Mouse (Mus musculus) small intestine, adult 2 months (tissue): ENCODE measurements at regions not wholly inside any gene's neighbourhood (a gene's known extent, or its start where the extent isn't known, plus 50 kb on each side); places are given as distances from the start of the nearest gene placed in this dataset.

Experiments used
- H3K27ac ChIP-seq: fragments of 200-500 bp; 2 replicates; pipeline ENCODE4 v1.5.1; 2012; ENCODE audit warnings: low read depth, low read length, control low read depth, inconsistent platforms; ENCODE audit not compliant: insufficient read depth
- H3K27me3 ChIP-seq: fragments of 200-500 bp; 2 replicates; pipeline ENCODE4 v1.6.1; 2012; ENCODE audit warnings: mild to moderate bottlenecking, moderate library complexity, low read length, inconsistent platforms; ENCODE audit not compliant: control insufficient read depth, insufficient read depth
- H3K36me3 ChIP-seq: fragments of 200-500 bp; 2 replicates; pipeline ENCODE4 v1.6.1; 2012; ENCODE audit warnings: mild to moderate bottlenecking, low read length, control low read depth, inconsistent platforms; ENCODE audit not compliant: control insufficient read depth, insufficient read depth
- H3K4me1 ChIP-seq: fragments of 200-500 bp; 2 replicates; pipeline ENCODE4 v1.6.1; 2012; ENCODE audit warnings: low read length, inconsistent platforms, mixed read lengths; ENCODE audit not compliant: control insufficient read depth, insufficient read depth, insufficient read length
- H3K4me3 ChIP-seq: fragments of 200-500 bp; 2 replicates; pipeline ENCODE4 v1.5.1; 2012; ENCODE audit warnings: low read depth, mild to moderate bottlenecking, control low read depth, inconsistent platforms, low read length, moderate library complexity
- CTCF ChIP-seq: fragments of 200-500 bp; IDR thresholded peaks from 2 replicates; pipeline ENCODE4 v1.5.1; 2012; ENCODE audit warnings: low read depth, mild to moderate bottlenecking, control low read depth, inconsistent platforms, low read length, moderate library complexity, mixed read lengths; ENCODE audit not compliant: insufficient replicate concordance, insufficient read length; ENCODE audit errors: extremely low read depth
- POLR2A ChIP-seq: fragments of 200-500 bp; IDR thresholded peaks from 2 replicates; pipeline ENCODE4 v1.6.1; 2012; ENCODE audit warnings: low read depth, mild to moderate bottlenecking, control low read depth, inconsistent platforms, low read length, moderate library complexity
- WGBS: fragments of 180-500 bp; shearing (Covaris S2); methylation state at CpG from one replicate; pipeline ENCODE4 v1.1.7; 2018; 5-methylcytosine and 5-hydroxymethylcytosine counted together

DNA sequence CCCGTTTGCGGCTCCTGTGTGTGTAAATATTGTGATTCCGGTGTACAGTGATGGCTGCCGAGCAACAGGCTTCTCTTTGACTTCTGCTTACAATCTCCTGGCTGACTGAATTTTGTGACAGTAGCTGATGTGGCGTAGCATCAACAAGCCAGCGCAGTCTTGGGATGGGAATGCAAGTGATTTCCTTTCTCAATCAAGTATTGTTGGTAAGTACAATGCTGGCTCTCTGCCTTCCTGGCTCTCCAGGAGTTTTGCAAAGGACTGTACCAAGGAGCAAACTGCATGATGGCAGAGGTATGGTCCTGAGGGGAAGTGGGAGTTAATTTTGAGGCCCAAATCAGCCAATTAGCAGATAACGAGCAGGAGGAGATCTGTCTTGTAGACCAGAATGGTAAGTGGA lies 94.4 kb upstream of the Syt6 start:
- no peak overlapping the region for H3K4me3 ChIP-seq
- TF ChIP-seq POLR2A (no peak), CTCF (no peak)
- no peaks in the 10 kb centered on the region for H3K36me3 ChIP-seq
- no peaks in the 10 kb centered on the region for H3K27me3 ChIP-seq
- WGBS, result 60% methylated on average over 7 of the region's 7 CpGs
- no peak overlapping the region for H3K27ac ChIP-seq
- H3K4me1 ChIP-seq, result no peaks in the 10 kb centered on the region

DNA sequence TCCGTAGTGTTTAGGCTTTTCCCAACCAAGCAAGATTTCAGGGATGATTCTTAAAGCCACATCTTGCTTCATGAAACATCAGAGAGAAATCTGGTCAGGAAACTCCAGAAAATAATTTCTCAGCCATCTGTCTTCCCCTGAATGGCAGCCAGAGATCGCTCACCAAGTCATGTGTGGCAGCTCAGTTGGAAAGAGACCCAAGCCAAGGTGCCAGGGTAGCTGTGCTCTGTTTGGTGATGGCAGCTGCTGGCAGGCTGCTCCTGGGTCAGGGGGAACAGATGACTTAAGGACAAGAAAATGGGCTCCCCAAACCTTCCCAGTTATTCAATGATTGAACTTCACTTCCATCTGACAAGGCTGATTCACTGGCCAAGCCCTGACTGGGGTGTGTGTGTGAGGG lies 91.7 kb upstream of the Syt6 start:
- 90% methylated on average over 2 of the region's 2 CpGs for WGBS
- Histone ChIP-seq H3K4me3 (no peak overlapping the region), H3K27ac (no peak overlapping the region), H3K27me3 (no peaks in the 10 kb centered on the region), H3K4me1 (no peaks in the 10 kb centered on the region), H3K36me3 (no peaks in the 10 kb centered on the region)
- TF ChIP-seq CTCF, result no peak
- no peak for TF ChIP-seq POLR2A

DNA sequence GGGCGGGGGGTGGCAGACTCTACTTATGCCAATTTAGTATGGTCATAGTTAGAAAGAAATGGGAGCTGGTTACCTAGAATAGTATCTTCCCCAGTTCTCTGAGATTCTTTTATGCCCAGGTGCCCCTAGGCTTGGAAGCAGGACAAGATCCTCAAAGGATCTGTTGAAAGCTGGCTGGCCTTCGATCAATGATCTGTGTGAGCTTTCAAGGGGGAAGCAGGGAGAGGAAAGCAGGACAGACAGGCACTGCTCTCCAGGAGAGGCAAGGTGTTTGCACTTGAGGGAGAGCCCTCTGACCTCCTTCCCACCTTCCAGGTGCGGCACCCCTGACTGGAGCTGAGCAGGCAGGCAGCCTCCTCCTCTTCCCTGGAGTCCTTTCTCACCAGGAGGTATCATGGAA lies 91.3 kb upstream of the Syt6 start:
- no peaks in the 10 kb centered on the region for H3K4me1 ChIP-seq
- H3K36me3 ChIP-seq, result no peaks in the 10 kb centered on the region
- no peaks in the 10 kb centered on the region for H3K27me3 ChIP-seq
- WGBS, result 60% methylated on average over 3 of the region's 3 CpGs
- no peak overlapping the region for H3K27ac ChIP-seq
- TF ChIP-seq POLR2A (no peak), CTCF (no peak)
- H3K4me3 ChIP-seq, result no peak overlapping the region

DNA sequence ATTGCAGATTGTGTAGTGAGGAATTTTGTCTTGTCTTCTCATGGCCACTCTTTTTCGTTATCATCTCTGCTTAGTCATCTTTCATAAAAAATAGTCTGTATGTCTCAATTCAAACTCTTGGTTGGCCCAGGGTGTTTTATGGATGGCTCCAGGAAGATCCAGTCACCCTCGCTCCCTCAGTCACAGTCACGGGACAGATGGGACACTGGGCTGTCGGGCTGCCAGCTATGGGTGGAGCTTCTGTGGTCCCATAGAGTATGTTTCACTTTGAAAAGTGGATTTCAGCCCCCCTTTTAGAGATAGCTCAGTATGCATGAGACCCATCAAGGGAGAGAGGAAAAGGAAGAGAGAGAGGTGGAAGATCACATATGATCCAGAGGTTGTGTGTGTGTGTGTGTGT lies 85.2 kb upstream of the Syt6 start:
- WGBS, result 49% methylated on average over 4 of the region's 4 CpGs
- TF ChIP-seq CTCF (no peak), POLR2A (no peak)
- Histone ChIP-seq H3K4me1 (peaks cover 2% of the 10 kb centered on the region; the same call in 1 of the 2 replicates), H3K27ac (no peak overlapping the region), H3K36me3 (no peaks in the 10 kb centered on the region), H3K4me3 (no peak overlapping the region), H3K27me3 (no peaks in the 10 kb centered on the region)

DNA sequence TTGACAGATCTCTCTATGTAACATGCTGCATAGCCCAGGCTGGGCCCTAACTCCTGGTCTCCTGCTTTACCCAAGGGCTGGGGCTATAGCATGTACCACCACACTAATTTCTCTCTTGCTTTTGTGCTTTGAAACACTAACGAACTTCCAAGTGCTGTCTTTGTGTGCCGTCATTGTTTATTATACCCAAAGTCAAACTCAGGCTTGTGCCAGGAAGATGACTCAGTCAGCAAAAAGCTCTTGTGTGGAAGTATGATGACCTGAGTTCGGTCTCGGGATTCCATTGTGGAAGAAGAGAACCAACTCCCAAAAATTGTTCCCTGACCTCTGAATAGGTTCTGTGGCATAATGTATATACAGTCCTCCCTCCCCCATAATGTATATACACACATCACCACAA lies 84.1 kb upstream of the Syt6 start:
- Histone ChIP-seq H3K4me1 (peaks cover 2% of the 10 kb centered on the region; the same call in 1 of the 2 replicates), H3K4me3 (no peak overlapping the region), H3K36me3 (no peaks in the 10 kb centered on the region), H3K27ac (no peak overlapping the region), H3K27me3 (no peaks in the 10 kb centered on the region)
- TF ChIP-seq POLR2A (no peak), CTCF (no peak)
- WGBS, result 54% methylated on average over 4 of the region's 4 CpGs

DNA sequence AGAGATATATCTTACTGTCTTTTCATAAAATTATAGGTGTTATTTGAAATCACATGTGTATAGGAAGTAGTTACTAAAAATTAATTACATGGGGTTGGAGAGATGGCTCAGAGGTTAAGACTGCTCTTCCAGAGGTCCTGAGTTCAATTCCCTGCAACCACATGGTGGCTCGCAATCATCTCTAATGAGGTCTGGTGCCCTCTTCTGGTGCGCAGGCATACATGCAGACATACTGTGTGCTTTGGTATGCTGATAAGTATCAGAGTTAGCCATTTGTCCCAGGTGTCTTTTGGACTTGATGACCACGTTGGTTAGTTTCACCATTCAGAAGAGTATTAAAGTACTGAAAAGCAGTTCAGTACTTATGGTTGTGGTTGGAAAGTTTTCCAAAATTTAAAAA lies 82.8 kb upstream of the Syt6 start:
- Histone ChIP-seq H3K27ac (no peak overlapping the region), H3K4me3 (no peak overlapping the region), H3K36me3 (no peaks in the 10 kb centered on the region), H3K4me1 (peaks cover 2% of the 10 kb centered on the region; the same call in 1 of the 2 replicates), H3K27me3 (no peaks in the 10 kb centered on the region)
- 85% methylated on average over 3 of the region's 3 CpGs for WGBS
- TF ChIP-seq POLR2A (no peak), CTCF (no peak)

DNA sequence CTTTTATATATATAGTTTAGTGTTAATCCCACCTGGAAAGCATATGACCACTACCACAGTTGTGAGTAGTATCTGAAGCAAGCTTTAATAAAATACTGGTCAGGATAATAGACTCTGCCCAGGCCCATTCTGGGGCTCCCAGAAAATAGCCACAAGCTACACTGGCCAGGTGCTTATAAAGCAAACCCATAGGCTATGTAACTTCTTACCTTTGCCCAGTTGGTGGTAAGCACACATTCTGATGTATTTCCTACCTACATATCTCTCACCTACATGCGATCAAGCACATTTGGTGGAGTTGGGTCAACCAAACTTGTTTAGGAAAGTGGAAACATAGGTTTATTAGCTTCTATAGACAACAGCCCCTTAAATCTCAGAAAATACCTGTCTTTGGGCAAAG lies 81.4 kb upstream of the Syt6 start:
- H3K27ac ChIP-seq, result no peak overlapping the region
- TF ChIP-seq POLR2A, result no peak
- no peak for TF ChIP-seq CTCF
- no peaks in the 10 kb centered on the region for H3K27me3 ChIP-seq
- no peak overlapping the region for H3K4me3 ChIP-seq
- peaks cover 2% of the 10 kb centered on the region; the same call in 1 of the 2 replicates for H3K4me1 ChIP-seq
- no peaks in the 10 kb centered on the region for H3K36me3 ChIP-seq
- 57% methylated on average over 1 of the region's 1 CpGs for WGBS

- TF ChIP-seq POLR2A, result no peak
- no peak for TF ChIP-seq CTCF
- 49% methylated on average over 3 of the region's 3 CpGs for WGBS
Observed at GRCm38 (mm10) chr3:103494043-103494442, 81.0 kb upstream of the Syt6 start.

More at GRCm38 (mm10) chr3:103494043-103494442, 81.0 kb upstream of the Syt6 start:
- Histone ChIP-seq H3K27me3 (no peaks in the 10 kb centered on the region), H3K27ac (no peak overlapping the region), H3K4me1 (peaks cover 2% of the 10 kb centered on the region; the same call in 1 of the 2 replicates), H3K4me3 (no peak overlapping the region), H3K36me3 (no peaks in the 10 kb centered on the region)
